Mouse (Mus musculus): ENCODE measurements around the gene Calb2.

Gene Calb2

GRCm38 (mm10) chr8:110119715-110120114 lies 48.3 kb downstream of the Calb2 start:
- DNase-seq (ENCODE audit: low read depth), result no peak

GRCm38 (mm10) chr8:110102653-110103052 lies 65.4 kb downstream of the Calb2 start, which contains the start of gene Gm17720:
Gm17720 (minus strand) TSS chr8:110102753.
- no peak for DNase-seq (ENCODE audit: low read depth)

- no peak for DNase-seq (ENCODE audit: low read depth)
Observed at GRCm38 (mm10) chr8:110101676-110102075, 66.3 kb downstream of the Calb2 start.

GRCm38 (mm10) chr8:110100907-110101306 lies 67.1 kb downstream of the Calb2 start, which contains the start of gene Gm21964:
Gm21964 (plus strand) TSS chr8:110101207.
- DNase-seq (ENCODE audit: low read depth), result no peak

- no peak for DNase-seq (ENCODE audit: low read depth)
Observed at GRCm38 (mm10) chr8:110091869-110092268, 76.1 kb downstream of the Calb2 start.

All from naive thymus-derived CD4-positive, alpha-beta T cell, adult 2 months (primary cell).